Mouse (Mus musculus) liver, adult 2 months (tissue): ENCODE results near the gene Lin9.

ENCODE experiments used
- CTCF ChIP-seq: fragments of 200-500 bp; IDR thresholded peaks from 2 replicates; pipeline ENCODE4 v1.5.1; 2011; ENCODE audit warnings: low read depth, low read length, control low read depth
- POLR2A ChIP-seq: fragments of 200-500 bp; IDR thresholded peaks from 2 replicates; pipeline ENCODE4 v1.6.1; 2011; ENCODE audit warnings: low read length, control low read depth; ENCODE audit not compliant: insufficient read depth; ENCODE audit errors: extremely low read depth

DNA sequence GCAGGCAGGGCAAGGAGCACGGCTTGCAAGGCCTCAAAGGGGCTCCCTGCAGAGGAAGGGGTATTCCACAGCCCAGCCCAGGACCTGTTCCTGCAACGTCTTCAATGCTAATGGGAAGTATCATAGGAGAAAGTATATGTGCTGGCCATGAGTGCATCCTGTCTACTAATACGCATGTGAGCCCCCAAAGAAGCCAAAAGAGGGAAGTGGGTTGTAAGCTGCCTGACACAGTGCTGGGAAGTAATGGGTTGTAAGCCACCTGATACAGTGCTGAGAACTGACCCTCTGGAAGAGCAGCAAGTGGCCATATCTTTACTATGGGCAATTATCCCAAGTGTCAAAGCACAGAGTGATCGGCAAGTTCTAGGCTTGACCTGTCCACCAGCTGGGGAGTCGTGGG, 57.1 kb downstream of the Lin9 start:
- TF ChIP-seq CTCF (no peak), POLR2A (no peak)
